Mouse (Mus musculus) c-Kit-positive CD71-positive TER-119-positive erythroid progenitor cells, embryonic 14.5 days (primary cell): ENCODE results near the gene Rbpj.

Experiments used
- DNase-seq: peaks from one replicate; pipeline ENCODE4 v3.0.0-alpha.2; 2013; ENCODE audit warnings: low spot score

Gene Rbpj

DNA sequence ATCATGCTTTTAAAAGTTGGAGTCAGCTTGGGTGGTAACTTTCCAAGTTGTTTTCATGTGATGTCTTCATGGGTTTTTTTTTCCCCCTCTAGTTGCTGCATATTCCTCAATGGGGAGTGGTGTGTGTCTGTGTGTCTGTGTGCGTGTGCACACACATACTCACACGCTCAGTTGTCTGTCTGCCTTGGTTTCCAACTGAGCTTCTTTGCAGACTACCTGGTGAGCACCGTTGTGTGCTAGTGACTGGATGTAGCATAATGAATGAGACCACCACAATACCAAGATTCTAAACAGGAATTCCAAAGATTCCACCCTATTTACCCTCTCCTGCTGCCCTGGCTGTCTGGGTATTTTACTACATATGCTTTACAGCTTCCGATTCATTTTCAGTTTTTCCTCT is 86.0 kb downstream of the Rbpj start:
- no peak for DNase-seq

DNA sequence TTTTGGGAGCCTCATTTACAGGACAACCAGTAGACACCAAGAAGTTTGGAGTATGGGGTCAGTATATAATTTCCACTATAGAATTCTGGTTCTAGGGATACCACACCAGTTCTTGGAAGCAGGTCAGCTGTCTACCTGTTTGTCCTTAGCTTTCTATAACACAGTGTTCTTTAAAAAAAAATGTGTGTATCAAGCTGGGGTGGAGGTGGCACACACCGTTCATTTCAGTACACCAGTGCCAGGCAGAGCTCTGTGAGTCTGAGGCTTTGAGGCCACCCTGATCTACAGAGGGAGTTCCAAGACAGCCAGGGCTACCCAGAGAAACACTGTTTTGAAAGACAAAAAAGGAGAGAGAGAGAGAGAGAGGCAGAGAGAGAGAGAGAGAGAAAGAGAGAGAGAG is 87.3 kb downstream of the Rbpj start:
- no peak for DNase-seq

DNA sequence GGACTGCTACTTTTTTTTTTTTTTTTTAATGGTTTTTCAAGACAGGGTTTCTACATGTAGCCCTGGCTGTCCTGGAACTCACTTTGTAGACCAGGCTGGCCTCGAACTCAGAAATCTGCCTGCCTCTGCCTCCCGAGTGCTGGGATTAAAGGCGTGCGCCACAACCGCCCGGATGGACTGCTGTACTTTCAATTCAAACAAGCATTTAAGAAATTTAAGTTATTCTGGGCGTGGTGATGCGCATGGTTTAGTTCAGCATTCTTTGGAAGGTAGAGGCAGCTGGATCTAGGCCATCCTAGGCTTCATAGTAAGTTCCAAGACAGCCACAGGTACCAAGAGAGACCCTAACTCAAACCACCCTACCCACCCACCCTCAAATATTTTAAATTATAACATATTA is 88.2 kb downstream of the Rbpj start:
- no peak for DNase-seq

DNA sequence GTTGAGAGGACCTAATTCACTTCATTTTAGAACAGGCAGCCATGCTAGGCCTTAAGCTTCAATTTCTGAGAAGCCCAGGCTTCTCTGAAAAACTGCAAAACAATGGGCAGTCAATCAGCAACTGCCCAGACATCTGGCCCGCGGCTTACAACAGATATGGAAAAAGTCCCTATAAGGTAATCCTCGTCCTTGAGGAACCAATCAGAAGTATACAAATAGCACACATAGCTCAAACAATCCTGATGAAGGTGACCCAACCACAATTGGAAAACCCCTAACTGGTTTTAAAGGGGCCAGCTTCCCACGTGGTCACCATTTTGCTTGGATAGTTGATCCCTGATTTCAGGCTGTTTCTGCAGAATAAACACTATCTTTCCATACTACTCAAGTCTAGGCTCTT is 89.0 kb downstream of the Rbpj start:
- DNase-seq: no peak

DNA sequence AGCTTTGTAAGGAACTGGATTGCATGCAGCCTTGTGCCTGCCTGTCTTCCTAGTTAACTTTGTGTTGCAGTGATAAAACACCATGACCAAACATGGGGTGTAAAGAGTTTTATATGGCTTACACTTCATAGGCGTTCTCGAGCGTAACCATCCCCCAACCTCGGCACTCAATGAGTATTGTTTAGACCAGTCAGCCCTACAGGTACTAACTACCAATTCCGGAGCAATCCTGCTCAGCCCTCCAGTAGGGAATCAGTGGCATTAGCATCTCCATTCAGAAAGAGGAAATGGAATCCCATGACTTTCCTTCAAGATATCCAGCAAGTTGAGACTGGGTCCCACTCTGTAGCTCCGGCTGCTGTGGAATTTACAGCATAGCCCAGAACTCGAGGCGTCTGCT is 89.5 kb downstream of the Rbpj start:
- DNase-seq: no peak

DNA sequence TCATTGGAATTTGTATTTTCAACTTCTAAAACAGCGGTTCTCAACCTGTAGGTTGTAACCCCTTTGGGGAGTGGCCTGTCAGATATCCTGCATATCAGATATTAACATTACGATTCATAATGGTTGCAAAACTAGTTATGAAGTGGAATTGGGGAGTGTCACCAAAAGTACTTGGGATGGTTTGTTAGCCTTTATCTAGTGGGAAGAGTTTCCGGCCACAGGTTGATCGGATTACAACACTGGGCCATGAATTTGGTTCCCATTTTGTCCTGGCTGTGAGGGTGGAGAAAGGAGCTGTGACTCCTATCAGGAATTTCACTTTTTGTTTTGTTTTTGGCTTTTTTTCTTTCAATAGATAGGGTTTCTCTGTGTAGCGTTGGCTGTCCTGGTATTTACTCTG is 90.0 kb downstream of the Rbpj start:
- no peak for DNase-seq

DNA sequence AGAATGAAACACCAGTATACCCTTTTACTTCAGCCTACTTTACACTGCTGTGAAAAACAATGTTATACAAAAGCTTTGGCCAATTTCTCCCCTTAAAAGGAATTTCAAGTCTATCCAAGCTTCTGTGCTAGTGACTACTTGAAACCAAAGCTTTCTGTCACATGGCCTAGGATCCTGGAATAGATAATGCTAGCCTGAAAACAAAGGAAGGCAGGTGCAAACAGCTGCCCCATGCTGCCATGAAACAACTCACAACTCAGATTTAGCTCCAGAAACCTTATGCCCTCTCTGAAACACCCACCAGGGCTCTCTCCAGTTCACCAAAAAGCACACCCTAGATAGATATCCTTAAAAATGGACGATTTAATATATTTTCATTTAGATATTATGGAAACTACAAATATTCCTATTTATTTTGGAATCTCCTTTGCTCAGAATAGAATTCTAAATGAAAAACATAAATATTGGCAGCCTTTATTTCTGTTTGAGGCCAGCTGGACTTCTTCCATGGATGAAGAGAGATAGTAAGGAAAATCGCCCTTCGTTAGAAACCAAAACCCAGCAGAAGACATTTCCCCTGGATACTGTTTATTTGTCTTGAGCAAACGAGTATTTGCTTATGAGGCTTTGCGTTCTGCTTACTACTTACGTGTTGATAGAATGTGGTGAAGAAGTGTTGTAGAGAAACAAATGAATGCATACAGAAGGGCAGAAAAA is 91.8 kb downstream of the Rbpj start:
- no peak for DNase-seq

DNA sequence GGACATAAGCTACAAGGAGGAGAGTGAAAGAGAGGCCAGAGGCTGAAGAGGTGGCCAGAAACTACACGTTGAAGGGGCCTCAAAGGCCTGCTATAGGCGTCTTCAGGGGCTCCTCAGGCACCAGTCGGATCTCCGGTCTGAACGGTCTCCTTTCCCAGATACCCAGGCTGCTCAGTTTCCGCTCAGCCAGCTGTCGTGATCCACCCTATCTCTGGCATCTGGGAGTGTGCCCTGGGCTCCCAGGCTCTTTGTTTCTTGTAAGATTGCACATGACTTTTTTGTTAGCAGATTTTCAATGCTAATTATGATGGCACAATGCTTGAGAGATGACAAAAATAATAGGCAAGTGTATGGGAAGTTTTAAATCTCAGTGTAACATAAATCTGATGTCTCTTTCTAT is 95.2 kb downstream of the Rbpj start:
- no peak for DNase-seq

DNA sequence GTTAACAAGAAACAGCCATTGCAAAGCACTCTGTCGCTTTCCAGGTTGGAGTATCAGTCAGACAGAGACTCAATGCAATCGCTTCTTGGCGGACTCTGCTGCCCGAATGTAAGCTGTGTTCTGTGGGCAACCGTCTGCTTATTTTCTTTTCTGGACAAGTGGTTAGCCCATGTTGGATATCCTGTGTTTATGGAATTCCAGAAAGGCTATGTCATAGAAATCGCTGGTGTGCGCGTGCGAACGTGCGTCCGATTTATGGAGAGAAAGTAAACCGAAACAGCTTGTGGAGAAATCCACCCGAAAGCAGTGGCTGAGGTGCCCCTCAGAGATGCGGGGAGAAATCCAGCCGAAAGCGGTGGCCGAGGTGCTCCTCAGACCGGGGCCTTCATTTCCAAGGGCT is 98.4 kb downstream of the Rbpj start:
- no peak for DNase-seq

DNA sequence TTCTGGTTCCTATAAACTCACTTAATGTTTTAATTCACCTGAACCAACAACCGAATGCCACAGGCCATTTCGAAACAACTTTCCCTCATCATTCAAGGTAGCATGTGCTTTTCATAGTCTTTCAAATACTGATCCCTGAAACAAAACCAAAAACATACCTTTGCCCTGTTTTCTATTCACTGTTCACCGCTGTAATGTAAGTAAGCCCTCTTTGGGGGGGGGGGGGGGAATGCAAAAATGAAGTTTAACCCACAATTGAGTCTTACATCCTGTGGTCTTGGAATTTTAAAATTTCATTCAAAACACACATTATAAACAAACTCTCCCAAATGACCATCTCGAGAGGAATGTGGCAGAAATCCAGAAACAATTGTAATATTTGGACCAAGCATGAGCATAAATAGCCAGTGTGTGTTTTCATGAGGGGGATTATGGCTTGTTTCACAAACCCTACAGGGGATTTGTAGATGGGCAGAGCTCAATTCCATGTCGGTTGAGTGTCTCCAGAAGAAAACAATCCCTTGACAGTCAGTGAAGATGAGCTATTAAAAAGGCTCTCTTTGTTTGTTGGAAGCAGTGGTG is 99.4 kb downstream of the Rbpj start:
- DNase-seq: no peak

DNA sequence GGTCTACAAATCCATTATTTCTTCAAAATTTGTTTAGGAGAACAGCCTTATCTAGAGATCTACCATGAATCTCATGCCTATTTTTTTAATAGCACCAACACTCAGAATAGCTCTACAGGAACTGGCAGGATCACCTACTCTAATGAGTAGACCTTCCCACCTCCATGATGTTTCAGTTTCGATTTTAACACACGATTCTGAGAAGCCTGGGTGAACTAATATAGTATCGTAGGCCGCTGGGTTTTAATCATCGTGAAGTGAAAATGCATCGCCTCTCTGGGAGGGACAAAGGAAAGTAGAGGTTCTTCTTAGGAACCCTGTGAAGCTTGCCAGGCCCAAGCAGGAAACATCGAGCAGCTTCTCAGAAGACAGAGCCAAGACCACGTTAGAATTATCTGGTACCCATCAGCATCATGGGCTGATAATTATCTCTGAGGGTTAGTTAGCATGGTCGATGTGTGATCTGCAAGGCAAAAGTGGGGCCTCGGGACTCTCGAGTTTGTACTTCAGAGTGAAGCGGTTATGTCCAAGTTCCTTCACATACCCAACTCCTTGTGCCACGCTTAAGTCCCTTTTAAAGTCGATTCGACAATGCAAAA is 100.6 kb downstream of the Rbpj start:
- no peak for DNase-seq

DNA sequence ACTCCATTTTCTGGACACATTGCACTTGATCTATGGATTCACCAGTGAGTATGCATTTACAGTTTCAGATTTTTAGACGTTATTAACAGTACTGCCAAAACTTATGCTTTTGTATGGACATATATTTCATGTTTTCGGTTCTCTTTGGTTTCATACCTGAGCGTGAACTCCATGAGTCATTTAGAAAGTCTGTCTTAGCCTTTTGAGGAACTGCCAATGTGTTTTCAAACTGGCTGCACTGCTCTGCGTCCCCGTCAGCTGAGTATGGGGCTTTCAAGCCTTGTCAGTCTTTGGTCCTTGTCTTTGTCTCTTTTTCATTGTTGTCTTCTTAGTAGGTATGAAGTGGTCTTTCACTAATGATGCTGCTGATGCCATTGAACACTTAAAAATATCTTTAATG is 106.5 kb downstream of the Rbpj start:
- no peak for DNase-seq

DNA sequence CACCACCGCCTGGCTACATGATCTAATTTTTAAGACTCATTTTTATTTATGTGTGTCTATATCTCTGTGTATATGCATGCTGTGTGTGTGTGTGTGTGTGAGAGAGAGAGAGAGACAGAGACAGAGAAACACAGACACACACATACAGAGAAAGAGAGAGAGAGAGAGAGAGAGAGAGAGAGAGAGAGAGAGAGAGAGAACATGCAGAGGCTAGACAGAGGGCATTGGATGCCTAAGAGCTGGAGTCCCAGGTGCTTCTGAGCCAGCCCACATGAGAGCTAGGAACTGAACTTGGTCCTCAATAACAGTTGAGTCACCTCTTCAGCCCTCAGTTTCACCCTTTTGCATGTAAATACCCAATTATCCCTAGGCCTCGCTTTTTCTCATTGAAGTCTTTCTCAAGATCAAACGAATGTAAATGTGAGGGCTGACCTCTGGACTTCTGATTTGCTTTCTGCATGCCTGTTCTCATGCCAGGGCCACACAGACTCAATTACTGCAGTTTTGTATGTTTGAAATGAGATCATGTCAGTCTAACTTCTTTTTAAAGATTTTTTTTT is 109.0 kb downstream of the Rbpj start:
- no peak for DNase-seq

DNA sequence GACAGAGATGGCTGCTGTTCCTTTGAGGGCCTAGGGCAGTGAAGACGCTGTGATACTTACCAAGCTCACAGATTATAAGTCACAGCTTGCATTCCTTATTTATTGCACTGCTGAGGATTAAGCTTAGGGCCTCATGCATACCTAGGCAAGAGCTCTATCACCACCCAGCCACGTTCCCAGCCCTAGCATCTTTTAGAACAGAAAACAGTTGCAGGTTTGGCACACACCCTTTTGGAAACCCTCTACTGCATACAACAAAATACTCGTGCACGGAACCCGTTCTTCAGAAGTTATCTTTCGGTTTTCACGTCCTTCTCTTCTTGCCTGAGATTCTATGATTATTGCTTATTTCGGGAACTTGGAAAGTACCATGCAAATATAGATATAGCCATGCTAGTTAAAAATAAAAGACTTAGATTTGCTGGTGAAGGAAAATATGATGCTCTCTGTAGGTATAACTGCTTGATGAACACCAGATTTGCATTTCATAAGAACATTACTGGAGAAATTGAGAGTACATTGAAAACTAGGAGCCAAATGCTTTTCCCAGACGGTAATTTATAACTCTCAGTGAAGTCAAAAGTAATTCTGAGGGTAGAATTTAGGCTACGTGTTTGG is 111.4 kb downstream of the Rbpj start:
- no peak for DNase-seq

DNA sequence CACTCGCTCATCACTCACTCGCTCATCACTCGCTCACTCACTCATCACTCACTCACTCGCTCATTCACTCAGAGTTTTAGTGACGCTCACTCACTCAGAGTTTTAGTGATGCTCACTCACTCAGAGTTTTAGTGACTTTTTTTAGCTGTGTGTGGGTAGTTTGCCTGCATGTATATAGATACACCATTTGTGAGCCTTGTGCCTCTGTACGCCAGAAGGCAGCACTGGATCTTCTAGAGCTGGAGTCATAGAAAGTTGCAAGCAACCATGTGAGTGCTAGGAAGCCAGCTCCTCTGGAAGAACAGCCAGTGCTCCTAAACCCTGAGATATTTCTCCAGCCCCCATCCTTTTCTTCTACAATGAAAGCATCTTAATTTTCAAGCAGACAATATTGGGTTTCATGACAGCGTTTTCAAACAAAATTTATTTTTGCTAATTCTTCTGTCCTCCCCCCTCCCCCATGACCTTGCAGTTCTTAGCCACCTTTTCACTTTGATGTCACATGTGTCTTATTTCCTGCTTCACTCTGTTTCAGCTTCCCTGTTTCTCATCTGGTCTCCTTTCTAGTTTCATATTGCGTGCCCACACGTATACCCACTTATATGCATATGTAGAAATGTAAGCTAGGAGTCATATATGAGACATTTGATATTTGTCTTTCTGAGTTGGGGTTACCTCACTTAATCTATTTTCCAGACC is 118.3 kb downstream of the Rbpj start:
- no peak for DNase-seq

DNA sequence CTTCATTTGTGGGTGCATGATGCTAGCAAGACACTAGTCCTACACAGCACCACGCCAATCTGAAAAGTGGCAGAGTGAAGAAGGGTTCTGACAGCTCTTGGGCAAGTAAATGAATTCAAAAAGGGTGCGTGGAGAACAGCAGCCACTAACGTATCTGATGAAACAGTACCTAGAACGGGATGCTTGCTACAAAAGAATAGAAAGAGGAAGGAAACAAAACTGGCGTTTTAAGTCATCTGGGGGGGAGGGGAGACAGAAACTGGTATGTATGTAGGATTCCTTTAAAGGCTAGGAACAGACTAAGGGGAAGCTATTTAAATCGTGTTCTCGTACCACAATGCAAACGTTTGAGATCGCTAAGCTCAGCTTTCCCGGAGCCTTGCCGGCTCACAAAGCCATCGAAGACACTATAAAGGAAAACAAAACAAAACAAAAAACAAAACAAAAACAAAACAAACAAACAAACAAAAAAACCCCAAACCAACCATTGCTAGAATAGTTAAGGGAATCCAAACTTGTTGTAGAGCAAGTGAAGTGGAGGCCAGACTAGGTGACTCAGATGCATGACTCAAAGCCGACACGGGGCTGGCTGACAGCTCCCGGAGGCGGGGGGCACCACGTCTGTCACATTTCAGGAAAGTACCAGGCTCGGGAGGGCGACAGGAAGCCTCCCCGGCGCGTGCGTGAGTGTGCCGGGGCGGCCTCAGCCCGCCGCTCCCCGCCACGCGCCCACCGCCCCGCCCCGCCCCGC is 122.6 kb downstream of the Rbpj start:
- peak; percentile 53 for DNase-seq

DNA sequence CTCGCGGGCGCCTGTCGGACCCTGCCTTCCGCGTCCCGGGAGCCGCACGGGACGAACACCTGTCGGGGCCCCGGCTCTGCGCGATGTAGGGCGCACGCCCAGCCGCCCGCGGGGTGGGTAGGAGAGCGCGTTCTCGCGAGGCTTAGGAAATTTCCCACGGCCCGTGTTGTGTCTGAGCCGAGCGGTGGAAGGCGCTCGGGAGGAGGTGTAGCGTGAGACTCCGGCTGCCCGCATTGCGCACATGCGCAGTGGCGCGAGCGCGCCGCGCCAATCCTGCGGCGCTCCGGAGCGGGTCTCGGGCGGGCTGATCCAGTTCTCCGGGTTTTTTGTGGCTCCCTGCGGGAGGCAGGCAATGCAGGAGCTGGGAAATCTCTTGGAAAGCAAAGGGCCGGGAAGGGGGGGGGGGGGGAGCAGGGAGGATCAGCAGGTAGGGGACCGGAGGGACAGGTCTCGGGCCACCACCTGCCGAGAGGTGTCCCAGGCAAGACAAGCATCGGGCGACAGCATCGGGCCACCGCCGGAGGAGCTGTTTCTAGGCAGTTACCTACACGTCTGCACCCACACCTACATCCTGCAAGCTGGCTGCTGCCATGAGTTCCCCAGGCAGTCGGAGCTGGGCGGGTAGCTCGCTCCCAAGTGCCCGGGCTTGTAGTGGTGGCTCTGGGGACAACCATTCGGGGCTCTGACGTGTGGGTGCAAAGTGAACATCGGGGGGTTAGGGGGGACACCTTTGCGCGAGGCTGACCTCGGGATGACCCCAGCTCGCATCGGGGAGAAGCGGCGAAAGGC is 123.4 kb downstream of the Rbpj start:
- peak; percentile 88 for DNase-seq

DNA sequence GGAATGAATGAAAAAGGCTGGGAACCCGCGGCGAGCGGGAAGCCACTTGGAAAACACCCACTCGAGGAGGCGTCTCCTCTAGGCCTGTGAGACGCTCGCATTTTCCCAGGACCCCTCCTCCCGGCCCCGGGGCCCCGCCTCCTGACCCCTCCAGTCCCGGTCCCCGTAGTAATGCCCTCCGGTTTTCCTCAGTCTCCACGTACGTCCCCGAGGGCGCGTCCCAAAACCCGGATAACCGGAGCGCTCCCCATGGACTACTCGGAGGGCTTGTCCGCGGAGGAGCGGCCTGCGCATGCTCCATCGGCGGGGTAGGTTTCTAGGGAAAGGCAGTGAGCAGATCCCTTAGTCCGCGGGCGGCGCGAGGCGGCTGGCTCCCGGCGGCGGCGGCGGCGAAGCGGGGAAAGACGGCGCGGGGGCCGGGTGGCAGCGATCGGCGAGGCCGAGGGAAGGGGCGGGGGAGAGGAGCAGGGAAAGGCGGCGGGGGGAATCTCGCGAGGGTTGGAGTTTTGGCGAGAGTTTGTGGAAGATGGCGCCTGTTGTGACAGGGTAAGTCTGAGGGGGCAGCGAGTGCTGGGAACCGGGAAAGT is 124.3 kb downstream of the Rbpj start:
- DNase-seq: peak; percentile 84

DNA sequence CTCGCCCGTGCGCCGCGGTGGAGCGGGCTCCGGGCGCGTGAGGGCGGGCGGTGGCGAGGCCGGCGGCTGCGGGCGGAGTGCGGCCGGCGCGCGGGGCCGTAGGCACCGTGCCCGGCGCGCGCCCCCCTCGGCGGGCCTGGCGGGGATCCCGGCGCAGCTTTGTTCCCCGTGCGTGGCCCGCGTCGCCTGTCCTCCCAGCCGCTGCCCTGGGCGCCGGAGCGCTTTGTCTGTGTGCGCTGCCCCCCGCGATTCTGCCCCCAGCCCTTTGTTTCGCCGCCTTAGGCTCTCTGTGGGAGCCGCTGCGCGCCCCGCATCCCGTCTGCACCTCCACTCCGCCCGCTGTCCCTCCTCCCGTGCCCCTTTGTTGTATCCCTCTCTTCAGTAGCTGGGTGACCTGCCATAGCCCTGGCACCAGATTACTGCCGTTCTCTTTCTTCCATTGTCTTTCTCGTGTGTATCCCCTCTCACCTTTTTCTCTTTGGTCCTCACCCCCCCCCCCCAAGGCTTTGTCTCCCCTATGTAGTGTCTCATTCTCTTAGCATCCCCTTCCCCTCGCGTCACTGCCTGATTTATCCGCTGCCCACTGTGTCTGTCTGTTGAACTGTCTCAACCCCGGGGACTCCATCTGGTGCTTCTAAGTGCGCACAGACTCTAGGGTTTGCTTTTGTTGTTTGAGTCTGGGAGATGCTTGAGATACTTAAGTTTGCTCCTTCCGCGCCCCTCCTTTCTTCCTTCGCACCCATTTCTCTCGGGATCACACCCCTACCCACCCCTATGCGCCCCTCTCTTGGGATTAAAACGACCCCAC is 125.1 kb downstream of the Rbpj start:
- peak; percentile 24 for DNase-seq

DNA sequence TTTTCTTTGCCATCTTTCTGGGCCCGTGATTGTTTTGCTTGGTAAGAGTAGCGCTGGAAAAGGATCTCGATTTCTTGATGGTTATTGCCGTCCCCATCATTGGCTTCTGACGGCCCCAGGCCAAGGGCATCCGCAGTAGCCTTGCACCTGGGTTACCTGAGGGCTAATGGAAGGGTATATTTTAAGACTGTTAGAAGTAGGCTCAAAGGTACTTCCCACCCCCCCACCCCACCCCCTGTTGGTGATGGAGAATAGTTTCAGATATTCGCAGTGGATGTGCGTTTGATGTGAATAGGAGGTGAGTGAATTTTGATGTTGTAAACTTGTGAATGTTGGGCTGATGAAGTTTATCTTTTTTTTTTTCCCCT is 125.7 kb downstream of the Rbpj start:
- no peak for DNase-seq
